Mouse (Mus musculus) forebrain, postnatal 0 days (tissue): ENCODE results near the gene Aco2. TPM values are rescaled to one million over a fixed set of nuclear protein-coding genes. Genes with fewer than 3 reads are reported as not detected.

Source experiments
- ATAC-seq: fragments of 200-750 bp; cut with Nextera tagmentation; 2 replicates; pipeline ENCODE4 v1.8.0; 2017; ENCODE audit warnings: mild to moderate bottlenecking, moderate library complexity
- DNase-seq: peaks from one replicate; pipeline ENCODE4 v3.0.0-alpha.2; 2015
- H3K27ac ChIP-seq: fragments of 300-500 bp; sonication (generic); 2 replicates; pipeline ENCODE4 v1.5.1; 2014; ENCODE audit warnings: low read depth, mild to moderate bottlenecking, antibody characterized with exemption, low read length, moderate library complexity, mixed read lengths
- H3K27me3 ChIP-seq: fragments of 300-500 bp; sonication (generic); 2 replicates; pipeline ENCODE4 v1.6.1; 2014; ENCODE audit warnings: mild to moderate bottlenecking, low read length, mixed read lengths; ENCODE audit not compliant: insufficient read depth
- H3K36me3 ChIP-seq: fragments of 300-500 bp; sonication (generic); 2 replicates; pipeline ENCODE4 v1.6.1; 2014; ENCODE audit warnings: mild to moderate bottlenecking, moderate library complexity; ENCODE audit not compliant: insufficient read depth
- H3K4me1 ChIP-seq: fragments of 300-500 bp; sonication (generic); 2 replicates; pipeline ENCODE4 v1.6.1; 2014; ENCODE audit warnings: antibody characterized with exemption; ENCODE audit not compliant: insufficient read depth
- H3K4me2 ChIP-seq: fragments of 300-500 bp; sonication (generic); 2 replicates; pipeline ENCODE4 v1.6.1; 2014; ENCODE audit warnings: low read depth, mild to moderate bottlenecking, moderate library complexity
- H3K4me3 ChIP-seq: fragments of 300-500 bp; sonication (generic); 2 replicates; pipeline ENCODE4 v1.5.1; 2014; ENCODE audit warnings: low read depth, low read length, mixed read lengths
- H3K9ac ChIP-seq: fragments of 300-500 bp; sonication (generic); 2 replicates; pipeline ENCODE4 v1.6.1; 2014; ENCODE audit warnings: mild to moderate bottlenecking
- H3K9me3 ChIP-seq: fragments of 300-500 bp; sonication (generic); 2 replicates; pipeline ENCODE4 v1.6.1; 2016; ENCODE audit warnings: low read length
- CTCF ChIP-seq: sonication (generic); IDR thresholded peaks from 2 replicates; pipeline ENCODE4 v1.5.1; 2016; ENCODE audit warnings: antibody characterized with exemption, control low read depth, low read depth
- WGBS: fragments of 180-500 bp; shearing (Covaris S2); extraction: QIAGEN DNeasy Blood & Tissue Kit; methylation state at CpG from one replicate; pipeline ENCODE4 v1.1.7; 2014; 5-methylcytosine and 5-hydroxymethylcytosine counted together
- polyA plus RNA-seq: library from polyadenylated mRNA; unstranded; fragments of >200 nt; fragmentation: Nextera tagmentation; extraction: Ambion mirVana; gene quantifications from 2 replicates; pipeline ENCODE4 v1.2.1, GENCODE M21; 2015
- total RNA-seq: library from RNA; depleted of rRNA; stranded (reverse); fragments of >200 nt; gene quantifications from 2 replicates; pipeline ENCODE4 v1.2.3, GENCODE M21; 2014

Gene Aco2
- total and polyA plus RNA-seq, 2 experiments from 2014 or later = 251 to 357 TPM

DNA sequence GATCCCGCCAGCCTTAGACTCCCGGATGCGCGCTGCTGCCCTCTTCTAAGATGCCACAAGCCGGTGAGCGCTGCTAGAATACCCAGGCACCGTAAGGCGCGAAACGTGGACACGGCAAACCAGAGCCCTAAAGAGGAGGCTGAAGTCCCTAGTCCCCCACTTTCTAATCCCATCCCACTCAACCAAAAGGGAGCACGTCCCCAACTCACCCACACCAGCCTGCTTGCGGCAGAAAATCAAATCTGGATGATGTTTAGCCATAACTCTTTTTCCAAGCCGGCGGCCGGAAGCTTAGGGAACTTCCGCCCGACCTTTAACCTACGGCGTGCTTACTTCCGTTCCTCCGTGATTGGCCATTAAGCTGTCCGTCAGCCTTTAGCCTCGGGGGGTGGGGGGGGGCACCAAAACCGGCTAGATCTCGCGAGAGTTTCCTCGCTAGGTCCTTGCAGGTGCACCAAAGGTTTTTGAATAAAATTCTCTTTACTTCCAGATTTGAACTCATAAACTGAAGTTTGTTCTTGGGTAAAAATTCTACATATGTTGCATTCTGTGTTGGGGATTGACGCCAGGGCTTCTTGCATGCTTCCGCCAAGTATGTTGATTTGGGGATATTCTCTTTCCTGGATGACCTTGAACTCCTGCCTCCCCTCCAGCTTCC, 376 bp upstream of the Aco2 start, which contains the start of gene Phf5a:
Gene Phf5a, minus strand, starts transcription at position 308 of the 658 bp plus-strand sequence.
- ATAC-seq = peak; percentile 94

DNA sequence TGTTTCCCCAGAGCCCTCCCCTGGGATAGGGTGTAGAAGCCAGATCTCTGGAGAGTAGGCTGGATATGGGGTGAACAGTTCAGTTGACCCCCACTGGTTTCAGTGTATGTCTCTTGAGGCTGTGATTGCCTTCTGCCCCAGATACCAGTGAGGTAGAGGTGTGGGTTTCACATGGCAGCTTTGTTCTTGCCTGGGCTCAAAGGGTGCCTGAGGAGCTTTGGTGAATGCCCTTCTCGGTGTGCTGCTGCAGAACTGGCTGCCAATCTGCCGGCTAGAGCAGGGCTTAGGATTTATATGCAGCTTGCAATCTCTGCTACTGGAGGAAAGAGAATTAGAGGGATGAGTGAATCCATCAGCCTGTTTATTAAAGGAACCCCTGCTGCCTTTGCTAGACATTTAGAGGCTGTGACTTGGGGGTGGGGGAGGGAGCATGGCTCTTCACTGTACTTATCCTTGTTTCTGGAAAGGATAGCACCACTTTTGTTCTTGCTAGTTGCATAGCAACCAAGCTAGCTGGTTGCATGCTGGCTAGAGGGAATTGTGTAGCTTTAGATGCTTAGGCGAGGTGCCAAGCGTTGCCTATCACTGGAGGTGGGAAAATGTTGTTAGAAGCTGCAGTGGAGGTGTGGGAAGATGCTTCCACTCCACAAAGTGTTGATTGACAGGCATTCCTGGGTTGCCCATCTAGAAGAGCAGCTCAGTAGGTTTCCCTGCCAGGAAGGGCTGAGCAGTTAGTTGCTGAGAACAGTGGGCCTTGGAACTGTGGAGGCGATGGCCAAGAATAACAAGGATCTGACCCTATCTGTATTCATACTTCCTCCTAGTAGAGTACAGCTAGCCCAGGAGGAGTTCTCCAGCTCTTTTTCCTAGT, 7.7 kb downstream of the Aco2 start:
- Histone ChIP-seq H3K9me3 (no peaks in the 10 kb centered on the region), H3K27me3 (no peaks in the 10 kb centered on the region), H3K4me1 (peaks cover 27% of the 10 kb centered on the region), H3K36me3 (no peaks in the 10 kb centered on the region), H3K9ac (peak overlapping the region; percentile 37; the same call in 1 of the 2 replicates), H3K4me3 (no peak overlapping the region), H3K4me2 (peak overlapping the region; percentile 29), H3K27ac (peak overlapping the region; percentile 86)
- no peak for TF ChIP-seq CTCF
- WGBS = 12% methylated on average over 5 of the region's 5 CpGs
- ATAC-seq (peak; percentile 94), DNase-seq (peak; percentile 82)

More for the DNA sequence above, 376 bp upstream of the Aco2 start, which contains the start of gene Phf5a:
- H3K27me3 ChIP-seq = no peaks in the 10 kb centered on the region
- DNase-seq = peak; percentile 98
- H3K9me3 ChIP-seq = no peaks in the 10 kb centered on the region
- peak within 1 kb of the TSS; percentile 67 for H3K4me2 ChIP-seq
- peak within 1 kb of the TSS; percentile 54 for H3K4me3 ChIP-seq
- no peaks in the 10 kb centered on the region for H3K4me1 ChIP-seq
- H3K9ac ChIP-seq = peak within 1 kb of the TSS; percentile 69
- WGBS = 2% methylated on average over 30 of the region's 30 CpGs
- peak within 1 kb of the TSS; percentile 98 for H3K27ac ChIP-seq
- peaks cover 38% of the 10 kb centered on the region for H3K36me3 ChIP-seq
- no peak for TF ChIP-seq CTCF

DNA sequence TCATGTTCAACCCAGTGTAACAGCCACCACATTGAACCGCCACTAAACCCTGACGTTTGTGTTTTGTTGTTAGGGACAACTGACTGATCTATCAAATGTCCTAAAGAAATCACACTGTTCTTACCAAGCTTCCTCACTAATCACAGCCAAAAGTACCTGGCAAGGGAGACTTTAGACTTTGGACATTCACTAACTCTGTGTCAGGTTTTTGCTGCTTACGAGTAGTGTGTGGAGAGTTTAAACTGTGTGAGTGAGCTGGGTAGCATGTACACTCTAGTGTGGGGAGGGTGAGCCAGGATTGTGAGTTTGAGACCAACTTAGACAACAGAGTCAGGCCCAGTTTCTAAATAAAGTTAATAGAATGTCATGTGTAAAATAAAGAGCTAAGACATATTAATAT, 10.2 kb downstream of the Aco2 start:
- no peak for DNase-seq
- no peaks in the 10 kb centered on the region for H3K9me3 ChIP-seq
- H3K36me3 ChIP-seq = no peaks in the 10 kb centered on the region
- no peak for TF ChIP-seq CTCF
- H3K4me3 ChIP-seq = no peak overlapping the region
- no peak overlapping the region for H3K27ac ChIP-seq
- no peak overlapping the region for H3K9ac ChIP-seq
- no peaks in the 10 kb centered on the region for H3K27me3 ChIP-seq
- no peak for ATAC-seq
- no peak overlapping the region for H3K4me2 ChIP-seq
- WGBS = 92% methylated on average over 3 of the region's 3 CpGs
- H3K4me1 ChIP-seq = peaks cover 27% of the 10 kb centered on the region

DNA sequence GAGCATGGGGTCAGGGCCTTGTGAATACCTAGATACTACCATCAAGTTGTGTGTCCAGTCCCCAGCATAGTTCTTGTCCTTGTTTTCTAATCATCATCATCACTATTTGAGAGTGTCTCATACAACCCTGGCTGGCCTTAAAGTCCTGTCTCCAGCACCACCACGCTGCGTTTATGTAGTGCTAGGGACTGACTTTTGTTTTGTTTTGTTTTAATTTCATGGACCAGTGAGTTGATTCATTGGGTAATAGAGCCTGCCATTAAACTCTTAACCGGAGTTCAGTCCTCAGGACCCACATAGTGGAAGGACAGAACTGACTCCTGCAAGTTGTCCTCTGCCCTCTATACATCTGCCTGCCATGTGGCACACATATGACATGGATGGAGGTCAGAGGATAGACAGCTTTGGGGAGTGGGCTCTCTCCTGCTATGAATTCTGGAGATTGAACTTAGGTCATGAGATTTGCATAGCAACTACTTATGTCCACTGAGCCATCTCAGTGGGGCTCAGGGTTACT, 13.4 kb downstream of the Aco2 start:
- H3K27me3 ChIP-seq = no peaks in the 10 kb centered on the region
- H3K9me3 ChIP-seq = no peaks in the 10 kb centered on the region
- H3K27ac ChIP-seq = no peak overlapping the region
- peaks cover 10% of the 10 kb centered on the region; the same call in 1 of the 2 replicates for H3K4me1 ChIP-seq
- DNase-seq = no peak
- no peak for ATAC-seq
- H3K36me3 ChIP-seq = peaks cover 12% of the 10 kb centered on the region; the same call in 1 of the 2 replicates
- 76% methylated on average over 3 of the region's 3 CpGs for WGBS
- H3K9ac ChIP-seq = no peak overlapping the region
- no peak overlapping the region for H3K4me3 ChIP-seq
- no peak overlapping the region for H3K4me2 ChIP-seq
- TF ChIP-seq CTCF = no peak

DNA sequence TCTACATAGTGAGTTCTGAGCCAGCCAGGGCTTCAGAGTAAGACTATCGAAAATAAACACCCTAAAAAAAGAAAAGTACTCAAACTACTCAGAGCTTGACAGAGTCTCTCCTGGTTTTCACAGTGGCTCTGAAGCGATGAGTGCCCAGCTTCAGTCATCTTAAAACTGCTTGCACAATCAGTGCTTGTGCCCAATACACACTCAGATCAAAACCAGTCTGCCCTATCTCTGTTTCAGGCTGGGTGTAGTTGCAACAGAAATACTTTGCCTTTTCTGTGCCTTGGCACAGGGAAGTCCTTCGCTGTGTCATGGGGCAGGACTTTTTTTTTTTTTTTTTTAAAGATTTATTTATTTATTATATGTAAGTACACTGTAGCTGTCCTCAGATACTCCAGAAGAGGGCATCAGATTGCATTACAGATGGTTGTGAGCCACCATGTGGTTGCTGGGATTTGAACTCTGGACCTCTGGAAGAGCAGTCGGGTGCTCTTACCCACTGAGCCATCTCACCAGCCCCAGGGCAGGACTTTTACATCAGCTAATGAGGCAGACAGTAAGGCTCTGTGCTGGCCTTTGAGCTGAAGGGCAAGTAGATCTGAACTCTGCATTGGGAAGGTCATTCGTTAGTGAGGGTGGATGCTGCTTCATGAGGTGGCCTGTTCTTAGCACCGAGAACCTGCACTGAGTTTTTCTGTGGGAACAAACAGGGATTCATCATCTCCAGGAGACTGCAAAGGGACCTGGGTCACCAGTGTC, 14.9 kb downstream of the Aco2 start:
- Histone ChIP-seq H3K4me1 (no peaks in the 10 kb centered on the region), H3K9ac (no peak overlapping the region), H3K36me3 (peaks cover 26% of the 10 kb centered on the region), H3K27ac (no peak overlapping the region), H3K27me3 (no peaks in the 10 kb centered on the region), H3K9me3 (no peaks in the 10 kb centered on the region), H3K4me2 (no peak overlapping the region), H3K4me3 (no peak overlapping the region)
- WGBS = 96% methylated on average over 6 of the region's 6 CpGs
- DNase-seq (no peak), ATAC-seq (no peak)
- no peak for TF ChIP-seq CTCF

DNA sequence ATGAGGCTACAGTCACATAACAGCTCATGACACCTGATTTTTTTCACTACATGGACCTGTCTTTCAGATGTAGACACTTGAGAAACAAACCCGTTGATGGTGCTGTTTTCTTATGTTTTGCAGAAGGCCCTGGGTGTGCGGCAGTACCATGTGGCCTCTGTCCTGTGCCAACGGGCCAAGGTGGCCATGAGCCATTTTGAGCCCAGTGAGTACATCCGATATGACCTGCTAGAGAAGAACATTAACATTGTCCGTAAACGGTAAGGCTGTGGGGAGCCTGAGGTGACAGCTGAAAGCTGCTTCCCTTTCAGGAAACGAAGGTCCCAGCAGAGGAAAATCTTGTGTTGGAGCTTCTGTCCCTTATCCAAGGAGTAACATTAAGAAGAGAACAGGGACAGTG, 17.1 kb downstream of the Aco2 start:
- no peak overlapping the region for H3K9ac ChIP-seq
- H3K4me2 ChIP-seq = no peak overlapping the region
- H3K4me3 ChIP-seq = no peak overlapping the region
- H3K9me3 ChIP-seq = no peaks in the 10 kb centered on the region
- H3K27ac ChIP-seq = no peak overlapping the region
- no peak for DNase-seq
- no peak for TF ChIP-seq CTCF
- WGBS = 94% methylated on average over 7 of the region's 7 CpGs
- peaks cover 37% of the 10 kb centered on the region for H3K36me3 ChIP-seq
- no peaks in the 10 kb centered on the region for H3K27me3 ChIP-seq
- no peaks in the 10 kb centered on the region for H3K4me1 ChIP-seq
- ATAC-seq = no peak
